Mouse (Mus musculus) G1E (cell line): ENCODE data around the gene Stk19. TPM values are rescaled to one million over a fixed set of nuclear protein-coding genes. Genes with fewer than 3 reads are reported as not detected.

Experiments used
- ATAC-seq: 2 replicates; pipeline ENCODE4 v1.8.0; 2016; ENCODE audit warnings: mild to moderate bottlenecking; ENCODE audit not compliant: insufficient number of reproducible peaks, poor library complexity, low FRiP score, severe bottlenecking; ENCODE audit errors: extremely low read depth
- DNase-seq: peaks from one replicate; pipeline ENCODE4 v3.0.0; 2012; ENCODE audit warnings: low spot score
- H3K27me3 ChIP-seq: 2 replicates; pipeline ENCODE4 v1.6.1; 2012; ENCODE audit warnings: mild to moderate bottlenecking, low read length, inconsistent platforms; ENCODE audit not compliant: insufficient read depth
- H3K36me3 ChIP-seq: replicated peaks from 2 replicates; pipeline ENCODE3; 2012; ENCODE audit warnings: mild to moderate bottlenecking, inconsistent platforms
- H3K4me1 ChIP-seq: 2 replicates; pipeline ENCODE4 v1.6.1; 2012; ENCODE audit warnings: low read depth, low read length, inconsistent platforms, mixed read lengths; ENCODE audit not compliant: insufficient read depth
- H3K4me3 ChIP-seq: 2 replicates; pipeline ENCODE4 v1.5.1; 2012; ENCODE audit warnings: low read depth, mild to moderate bottlenecking, inconsistent platforms, low read length, moderate library complexity, mixed read lengths
- H3K9me3 ChIP-seq: replicated peaks from 2 replicates; pipeline ENCODE4 v1.6.1; 2012; ENCODE audit warnings: inconsistent platforms
- CTCF ChIP-seq: IDR thresholded peaks from 2 replicates; pipeline ENCODE4 v1.5.1; 2012; ENCODE audit warnings: low read depth, low read length, inconsistent platforms, mixed read lengths
- GATA1 ChIP-seq: IDR thresholded peaks from 2 replicates; pipeline ENCODE4 v1.6.1; 2012; ENCODE audit warnings: borderline replicate concordance, low read length, inconsistent platforms, mixed read lengths
- GATA2 ChIP-seq: IDR thresholded peaks from 2 replicates; pipeline ENCODE4 v1.6.1; 2012; ENCODE audit warnings: low read depth, low read length, inconsistent platforms, borderline replicate concordance
- POLR2AphosphoS5 ChIP-seq: IDR thresholded peaks from 2 replicates; pipeline ENCODE4 v1.6.1; 2012; ENCODE audit warnings: low read depth, low read length, inconsistent platforms; ENCODE audit not compliant: insufficient replicate concordance
- TAL1 ChIP-seq: conservative IDR thresholded peaks from 2 replicates; pipeline ENCODE4 v1.6.1; 2012; ENCODE audit warnings: low read depth, low read length, inconsistent platforms, mixed read lengths
- polyA plus RNA-seq: library from polyadenylated mRNA; stranded (reverse); fragments of >175 nt; gene quantifications from 2 replicates; pipeline ENCODE4 v1.2.3, GENCODE M21; 2012
- total RNA-seq, 2 experiments: library from RNA; stranded (forward) in 1 of 2; stranded (reverse) in 1 of 2; fragments of 200-1000 nt in 1 of 2; fragments of >200 nt in 1 of 2; fragmentation: Nextera tagmentation in 1 of 2; gene quantifications; 2 replicates each; pipeline ENCODE4 v1.2.3; 2014 to 2017

Gene Stk19
- total RNA-seq (2014; fragmentation: Nextera tagmentation): 16.6 and 33.4 TPM in 2 replicates
- 19.6 and 23.1 TPM in 2 replicates for total RNA-seq (2017)
- polyA plus RNA-seq: 47.6 and 50.2 TPM in 2 replicates

GRCm38 (mm10) chr17:34836856-34837221, at the start of gene Stk19, which contains the start of gene Dxo:
Gene Stk19, minus strand, starts transcription at chr17:34836945.
Gene Dxo, plus strand, starts transcription at chr17:34837019.
- peak; percentile 96 for ATAC-seq
- no peak for TF ChIP-seq TAL1
- no peak for TF ChIP-seq CTCF
- TF ChIP-seq GATA2: no peak
- TF ChIP-seq POLR2AphosphoS5: no peak
- no peak for TF ChIP-seq GATA1
- peaks cover 60% of the 10 kb centered on the region for H3K4me1 ChIP-seq

GRCm38 (mm10) chr17:34885615-34886014, 48.9 kb upstream of the Stk19 start:
- no peaks in the 10 kb centered on the region; the same call in 1 of the 2 replicates for H3K27me3 ChIP-seq
- H3K36me3 ChIP-seq: no peaks in the 10 kb centered on the region
- ATAC-seq (no peak), DNase-seq (no peak)
- H3K4me1 ChIP-seq: peaks cover 76% of the 10 kb centered on the region
- no peaks in the 10 kb centered on the region for H3K9me3 ChIP-seq
- H3K4me3 ChIP-seq: no peak overlapping the region
- no peak for TF ChIP-seq POLR2AphosphoS5

More at GRCm38 (mm10) chr17:34836856-34837221, at the start of gene Stk19, which contains the start of gene Dxo:
- peak within 1 kb of the TSS; percentile 97 for H3K4me3 ChIP-seq
- DNase-seq: peak; percentile 100
- H3K36me3 ChIP-seq: peaks cover 83% of the 10 kb centered on the region
- H3K27me3 ChIP-seq: no peaks in the 10 kb centered on the region
- H3K9me3 ChIP-seq: no peaks in the 10 kb centered on the region

DNA sequence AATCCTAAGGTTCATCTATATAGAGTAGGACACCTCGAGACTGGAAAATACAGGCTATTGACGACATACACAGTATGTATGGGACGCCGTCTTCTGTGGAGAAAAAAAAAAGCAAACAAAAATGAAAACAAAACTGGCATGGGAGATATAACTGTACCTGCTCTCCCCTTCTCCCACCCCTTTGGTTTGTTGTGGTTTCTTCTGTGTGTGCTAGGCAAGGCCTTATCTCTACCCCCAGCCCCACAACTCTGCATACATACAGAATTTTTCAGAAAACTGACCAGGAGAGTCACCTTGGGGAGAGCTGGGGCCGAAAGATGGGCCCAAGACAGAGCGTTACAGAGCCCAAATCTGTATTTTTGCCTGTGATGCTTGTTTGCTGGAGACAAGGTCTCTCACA, 48.0 kb upstream of the Stk19 start:
- Histone ChIP-seq H3K4me3 (peak overlapping the region; percentile 24; the same call in 1 of the 2 replicates), H3K27me3 (no peaks in the 10 kb centered on the region; the same call in 1 of the 2 replicates), H3K36me3 (no peaks in the 10 kb centered on the region), H3K4me1 (peaks cover 72% of the 10 kb centered on the region), H3K9me3 (no peaks in the 10 kb centered on the region)
- ATAC-seq: peak; percentile 22; the same call in 1 of the 2 replicates
- no peak for TF ChIP-seq CTCF
- no peak for TF ChIP-seq POLR2AphosphoS5
- TF ChIP-seq TAL1: peak; percentile 63
- TF ChIP-seq GATA2: no peak
- TF ChIP-seq GATA1: no peak
- no peak for DNase-seq

- Histone ChIP-seq H3K4me3 (no peak overlapping the region), H3K27me3 (no peaks in the 10 kb centered on the region; the same call in 1 of the 2 replicates), H3K36me3 (no peaks in the 10 kb centered on the region), H3K9me3 (no peaks in the 10 kb centered on the region), H3K4me1 (peaks cover 69% of the 10 kb centered on the region)
- TF ChIP-seq CTCF (no peak), GATA1 (no peak), POLR2AphosphoS5 (no peak), TAL1 (no peak), GATA2 (no peak)
- ATAC-seq (no peak), DNase-seq (no peak)
Measured at GRCm38 (mm10) chr17:34883332-34883731, 46.6 kb upstream of the Stk19 start.

DNA sequence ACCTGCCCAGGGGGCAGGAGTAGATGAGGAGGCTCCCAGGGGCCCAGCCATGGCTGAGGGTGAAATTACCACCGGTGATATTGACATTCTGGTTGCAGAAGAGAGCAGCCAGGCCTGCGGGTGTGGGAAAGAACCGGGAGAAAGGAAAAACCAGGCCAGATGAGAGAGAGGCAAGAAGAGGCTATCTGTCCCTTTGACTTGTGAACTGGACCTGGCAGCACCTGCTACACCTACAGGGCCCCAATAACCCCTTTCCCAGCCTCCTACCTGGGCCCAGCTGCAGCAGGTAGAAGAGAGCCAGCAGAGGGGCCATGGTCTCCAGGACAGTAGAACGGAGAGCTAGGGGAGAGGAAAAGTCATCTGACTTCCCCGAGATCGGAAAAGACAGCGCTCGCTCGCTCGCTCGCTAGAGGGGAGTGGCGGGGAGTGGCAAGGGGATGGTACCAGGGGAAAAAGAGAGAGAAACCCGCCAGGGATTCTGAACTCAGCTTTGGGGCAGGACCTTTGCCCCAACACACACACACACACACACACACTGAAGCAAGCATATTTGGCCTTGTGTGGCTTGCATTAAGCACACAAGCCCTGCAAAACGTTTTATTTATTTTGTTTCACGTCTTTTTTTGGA, 45.1 kb upstream of the Stk19 start, which contains the start of gene Gm20547:
Gene Gm20547 (minus strand): TSS at position 360 of the 628 bp plus-strand sequence.
- H3K27me3 ChIP-seq: peaks cover 5% of the 10 kb centered on the region
- DNase-seq: no peak
- H3K36me3 ChIP-seq: no peaks in the 10 kb centered on the region
- peaks cover 55% of the 10 kb centered on the region for H3K4me1 ChIP-seq
- TF ChIP-seq GATA2: no peak
- no peak for TF ChIP-seq TAL1
- TF ChIP-seq CTCF: no peak
- no peak for TF ChIP-seq POLR2AphosphoS5
- no peak for TF ChIP-seq GATA1
- H3K9me3 ChIP-seq: no peaks in the 10 kb centered on the region
- no peak for ATAC-seq
- H3K4me3 ChIP-seq: no peak within 1 kb of the TSS

DNA sequence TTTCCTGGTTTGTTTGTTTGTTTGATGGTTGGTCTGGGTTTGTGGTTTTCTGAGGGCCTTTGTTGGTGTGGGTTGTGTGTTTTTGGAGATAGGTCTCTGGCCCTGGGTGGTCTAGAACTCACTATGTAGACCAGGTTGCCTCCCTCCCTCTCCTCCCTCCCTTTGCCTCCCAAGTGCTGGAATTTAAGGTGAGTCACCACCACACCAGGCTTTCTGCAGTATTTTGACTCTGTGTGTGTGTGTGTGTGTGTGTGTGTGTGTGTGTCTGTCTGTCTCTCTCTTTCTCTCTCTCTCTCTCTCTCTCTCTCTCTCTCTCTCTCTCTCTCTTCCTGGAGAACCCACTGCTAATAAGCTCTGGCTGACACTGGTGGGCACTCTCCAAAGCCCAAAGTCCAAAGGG, 44.4 kb upstream of the Stk19 start:
- Histone ChIP-seq H3K4me3 (no peak overlapping the region), H3K27me3 (peaks cover 10% of the 10 kb centered on the region), H3K4me1 (peaks cover 49% of the 10 kb centered on the region), H3K36me3 (no peaks in the 10 kb centered on the region), H3K9me3 (no peaks in the 10 kb centered on the region)
- ATAC-seq: no peak
- TF ChIP-seq TAL1: no peak
- TF ChIP-seq CTCF: no peak
- no peak for TF ChIP-seq GATA1
- TF ChIP-seq GATA2: no peak
- no peak for TF ChIP-seq POLR2AphosphoS5
- no peak for DNase-seq
